Mouse (Mus musculus) MEL-GATA-1-ER (cell line): Measurements from ENCODE around the gene Sbno2.

Source experiments
- DNase-seq: peaks from one replicate; pipeline ENCODE4 v3.0.0-alpha.2; 2012; ENCODE audit warnings: low read depth; ENCODE audit errors: extremely low read depth

Sbno2 gene

GRCm38 (mm10) chr10:80105460-80105859, at the start of gene Sbno2:
TSS of gene Sbno2 (minus strand) at chr10:80105571.
- no peak for DNase-seq

- no peak for DNase-seq
These were observed 49.0 kb upstream of the Sbno2 start for GRCm38 (mm10) chr10:80154384-80154783.

- no peak for DNase-seq
These were observed 48.3 kb upstream of the Sbno2 start for GRCm38 (mm10) chr10:80153713-80154112.

GRCm38 (mm10) chr10:80152873-80153260, 47.5 kb upstream of the Sbno2 start:
- no peak for DNase-seq

- DNase-seq = no peak
These were observed 46.9 kb upstream of the Sbno2 start for GRCm38 (mm10) chr10:80152071-80152872.

- DNase-seq = no peak
These were observed 46.1 kb upstream of the Sbno2 start for GRCm38 (mm10) chr10:80151211-80152034.

GRCm38 (mm10) chr10:80150226-80151210, 45.1 kb upstream of the Sbno2 start:
- no peak for DNase-seq

GRCm38 (mm10) chr10:80149291-80150225, 44.2 kb upstream of the Sbno2 start:
- DNase-seq = peak; percentile 91

- peak; percentile 77 for DNase-seq
These were observed 43.4 kb upstream of the Sbno2 start for GRCm38 (mm10) chr10:80148610-80149290.

GRCm38 (mm10) chr10:80147719-80148601, 42.6 kb upstream of the Sbno2 start, which contains the start of gene Midn:
TSS of gene Midn (plus strand) at chr10:80148272.
- no peak for DNase-seq

GRCm38 (mm10) chr10:80147146-80147718, 41.9 kb upstream of the Sbno2 start:
- DNase-seq = no peak

GRCm38 (mm10) chr10:80146568-80147011, 41.2 kb upstream of the Sbno2 start:
- no peak for DNase-seq

GRCm38 (mm10) chr10:80145896-80146295, 40.5 kb upstream of the Sbno2 start:
- DNase-seq = no peak

GRCm38 (mm10) chr10:80144864-80145838, 39.8 kb upstream of the Sbno2 start:
- DNase-seq = no peak

- no peak for DNase-seq
These were observed 38.8 kb upstream of the Sbno2 start for GRCm38 (mm10) chr10:80144159-80144558.

- no peak for DNase-seq
These were observed 38.3 kb upstream of the Sbno2 start for GRCm38 (mm10) chr10:80143664-80144063.

GRCm38 (mm10) chr10:80142530-80142925, 37.2 kb upstream of the Sbno2 start:
- DNase-seq = no peak
